Mouse (Mus musculus): ENCODE results near the gene Efnb3. TPM values are rescaled to one million over a fixed set of nuclear protein-coding genes. Genes with fewer than 3 reads are reported as not detected.

The Efnb3 gene
- polyA plus RNA-seq, 1 experiment from 2014 or later: 8.8 TPM

- Histone ChIP-seq H3K36me3 (no peaks in the 10 kb centered on the region), H3K4me1 (peaks cover 6% of the 10 kb centered on the region; the same call in 1 of the 2 replicates), H3K9me3 (no peaks in the 10 kb centered on the region), H3K27ac (no peak overlapping the region), H3K9ac (no peak overlapping the region), H3K27me3 (no peaks in the 10 kb centered on the region), H3K4me2 (no peak overlapping the region), H3K4me3 (no peak overlapping the region)
- ATAC-seq (ENCODE audit: borderline replicate concordance, extremely low read depth, low FRiP score, low TSS enrichment): no peak
- WGBS: 81% methylated on average over 9 of the region's 9 CpGs
Measured at GRCm38 (mm10) chr11:69521526-69522149, 38.4 kb downstream of the Efnb3 start.

DNA sequence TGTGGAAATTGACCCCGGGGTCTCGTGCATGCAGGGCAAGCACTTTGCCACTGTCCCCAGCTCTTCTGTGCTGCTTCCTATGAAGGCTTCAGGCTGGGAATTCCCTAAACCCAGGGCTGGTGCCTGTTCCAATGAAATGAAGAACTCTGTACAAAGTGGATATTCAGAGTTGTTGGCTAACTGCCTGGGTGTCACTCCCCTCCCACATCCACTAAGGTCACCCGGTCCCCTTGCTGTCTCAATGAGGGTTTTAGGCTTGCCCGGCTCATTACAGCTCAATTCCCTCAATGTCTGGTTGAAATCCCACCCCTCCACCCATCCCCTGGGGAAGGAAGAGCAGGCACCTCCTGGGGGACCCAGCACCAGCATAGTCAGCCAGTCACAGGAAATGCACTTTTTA is 40.0 kb downstream of the Efnb3 start:
- no peak for ATAC-seq (ENCODE audit: borderline replicate concordance, extremely low read depth, low FRiP score, low TSS enrichment)
- WGBS: 66% methylated on average over 4 of the region's 4 CpGs

GRCm38 (mm10) chr11:69516661-69517060 is 43.3 kb downstream of the Efnb3 start:
- 52% methylated on average over 3 of the region's 3 CpGs for WGBS
- no peak overlapping the region for H3K4me2 ChIP-seq
- no peak overlapping the region for H3K27ac ChIP-seq
- H3K4me1 ChIP-seq: peaks cover 17% of the 10 kb centered on the region
- no peaks in the 10 kb centered on the region for H3K36me3 ChIP-seq
- H3K9me3 ChIP-seq: no peaks in the 10 kb centered on the region
- H3K27me3 ChIP-seq: no peaks in the 10 kb centered on the region
- ATAC-seq (ENCODE audit: borderline replicate concordance, extremely low read depth, low FRiP score, low TSS enrichment): no peak
- H3K4me3 ChIP-seq: no peak overlapping the region
- H3K9ac ChIP-seq: no peak overlapping the region

More for the DNA sequence above, 40.0 kb downstream of the Efnb3 start:
- no peaks in the 10 kb centered on the region for H3K9me3 ChIP-seq
- no peak overlapping the region for H3K4me2 ChIP-seq
- H3K4me3 ChIP-seq: no peak overlapping the region
- no peak overlapping the region for H3K9ac ChIP-seq
- H3K4me1 ChIP-seq: peaks cover 17% of the 10 kb centered on the region
- no peak overlapping the region for H3K27ac ChIP-seq
- no peaks in the 10 kb centered on the region for H3K36me3 ChIP-seq
- H3K27me3 ChIP-seq: no peaks in the 10 kb centered on the region

- H3K27me3 ChIP-seq: no peaks in the 10 kb centered on the region
- peaks cover 17% of the 10 kb centered on the region for H3K4me1 ChIP-seq
- H3K4me3 ChIP-seq: no peak overlapping the region
- H3K36me3 ChIP-seq: no peaks in the 10 kb centered on the region
- no peak overlapping the region for H3K27ac ChIP-seq
- H3K9me3 ChIP-seq: no peaks in the 10 kb centered on the region
- 45% methylated on average over 15 of the region's 15 CpGs for WGBS
- no peak overlapping the region for H3K4me2 ChIP-seq
- ATAC-seq (ENCODE audit: borderline replicate concordance, extremely low read depth, low FRiP score, low TSS enrichment): no peak
- no peak overlapping the region for H3K9ac ChIP-seq
Measured at GRCm38 (mm10) chr11:69516151-69516640, 43.8 kb downstream of the Efnb3 start.

- peaks cover 17% of the 10 kb centered on the region for H3K4me1 ChIP-seq
- WGBS: 9% methylated on average over 6 of the region's 6 CpGs
- no peaks in the 10 kb centered on the region for H3K9me3 ChIP-seq
- ATAC-seq (ENCODE audit: borderline replicate concordance, extremely low read depth, low FRiP score, low TSS enrichment): peak; percentile 29; the same call in 1 of the 2 replicates
- H3K9ac ChIP-seq: no peak overlapping the region
- H3K27ac ChIP-seq: no peak overlapping the region
- no peaks in the 10 kb centered on the region for H3K36me3 ChIP-seq
- H3K4me2 ChIP-seq: no peak overlapping the region
- H3K27me3 ChIP-seq: no peaks in the 10 kb centered on the region
- no peak overlapping the region for H3K4me3 ChIP-seq
Measured at GRCm38 (mm10) chr11:69513840-69514239, 46.2 kb downstream of the Efnb3 start.

DNA sequence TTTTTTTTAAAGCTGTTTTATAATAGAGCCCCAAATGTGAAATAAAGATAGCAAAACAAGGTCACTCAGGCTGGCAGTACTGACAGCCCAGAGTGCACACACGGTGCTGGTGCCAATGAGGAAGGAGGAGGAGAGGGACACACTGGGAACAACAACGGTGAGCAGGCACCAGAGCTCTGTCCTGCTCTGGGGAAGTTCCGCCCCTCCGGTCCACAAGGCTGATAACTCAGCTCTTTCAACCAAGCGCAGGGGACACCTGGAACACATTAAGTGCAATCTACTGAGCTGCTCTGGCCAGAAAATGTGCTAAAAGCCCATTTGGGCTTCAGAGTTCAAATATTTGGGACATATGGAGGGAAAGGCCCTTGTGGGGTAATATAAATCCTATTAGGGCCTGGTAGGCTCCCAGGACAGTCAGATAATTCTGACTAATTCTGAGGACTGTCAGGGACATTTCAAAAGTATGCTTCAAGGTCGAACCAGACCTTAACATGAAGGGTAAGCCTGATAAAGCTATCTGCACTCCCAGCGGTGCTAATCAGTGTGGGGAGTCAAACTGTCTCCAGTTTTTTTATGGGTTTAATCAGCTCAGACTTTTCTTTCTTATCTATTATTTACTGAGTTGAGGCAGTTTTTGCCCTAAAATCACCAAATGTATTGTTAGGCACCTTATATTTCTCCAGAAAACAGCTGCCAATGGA is 49.1 kb downstream of the Efnb3 start:
- H3K27ac ChIP-seq: no peak overlapping the region
- 23% methylated on average over 7 of the region's 7 CpGs for WGBS
- H3K36me3 ChIP-seq: no peaks in the 10 kb centered on the region
- H3K9ac ChIP-seq: no peak overlapping the region
- H3K9me3 ChIP-seq: no peaks in the 10 kb centered on the region
- H3K4me1 ChIP-seq: peaks cover 3% of the 10 kb centered on the region; the same call in 1 of the 2 replicates
- no peaks in the 10 kb centered on the region for H3K27me3 ChIP-seq
- ATAC-seq (ENCODE audit: borderline replicate concordance, extremely low read depth, low FRiP score, low TSS enrichment): no peak
- H3K4me2 ChIP-seq: no peak overlapping the region
- no peak overlapping the region for H3K4me3 ChIP-seq

Small RNAs within 50 kb of the gene (microRNA-seq; reads per million reads assigned to microRNA genes)
- gene Gm27493: not detected

Other genes with a start within 250 kb of the Efnb3 start
- 24.3 and 24.6 TPM in 2 replicates for gene Cntrob, start 236.4 kb downstream of the Efnb3 start, polyA plus RNA-seq (2015; fragmentation: Nextera tagmentation; extraction: Ambion mirVana)
- gene Trappc1, start 236.2 kb downstream of the Efnb3 start, polyA plus RNA-seq (2015; fragmentation: Nextera tagmentation; extraction: Ambion mirVana): 150 and 157 TPM in 2 replicates
- 0.74 and 1.1 TPM in 2 replicates for gene Kcnab3, start 233.9 kb downstream of the Efnb3 start, polyA plus RNA-seq (2015; fragmentation: Nextera tagmentation; extraction: Ambion mirVana)
- gene Rnf227, start 219.7 kb downstream of the Efnb3 start, polyA plus RNA-seq (2015; fragmentation: Nextera tagmentation; extraction: Ambion mirVana): 12.0 and 14.8 TPM in 2 replicates
- 56.7 and 59.4 TPM in 2 replicates for gene Chd3, start 190.8 kb downstream of the Efnb3 start, polyA plus RNA-seq (2015; fragmentation: Nextera tagmentation; extraction: Ambion mirVana)
- 151 and 168 TPM in 2 replicates for gene Naa38, start 164.7 kb downstream of the Efnb3 start, polyA plus RNA-seq (2015; fragmentation: Nextera tagmentation; extraction: Ambion mirVana)
- gene Cyb5d1, start 164.6 kb downstream of the Efnb3 start, polyA plus RNA-seq (2015; fragmentation: Nextera tagmentation; extraction: Ambion mirVana): 28.4 and 31.5 TPM in 2 replicates
- gene Tmem88, start 162.0 kb downstream of the Efnb3 start, polyA plus RNA-seq (2015; fragmentation: Nextera tagmentation; extraction: Ambion mirVana): 46.7 and 49.8 TPM in 2 replicates
- gene Kdm6b, start 146.5 kb downstream of the Efnb3 start, polyA plus RNA-seq (2015; fragmentation: Nextera tagmentation; extraction: Ambion mirVana): 22.7 and 23.4 TPM in 2 replicates
- gene Dnah2, start 11.1 kb downstream of the Efnb3 start, polyA plus RNA-seq (2015; fragmentation: Nextera tagmentation; extraction: Ambion mirVana): 1.1 and 1.2 TPM in 2 replicates
- gene Wrap53, start 20.1 kb upstream of the Efnb3 start, polyA plus RNA-seq (2015; fragmentation: Nextera tagmentation; extraction: Ambion mirVana): 28.3 and 28.4 TPM in 2 replicates
- 168 and 170 TPM in 2 replicates for gene Trp53, start 20.2 kb upstream of the Efnb3 start, polyA plus RNA-seq (2015; fragmentation: Nextera tagmentation; extraction: Ambion mirVana)
- gene Atp1b2, start 45.7 kb upstream of the Efnb3 start, polyA plus RNA-seq (2015; fragmentation: Nextera tagmentation; extraction: Ambion mirVana): 8.4 and 10.1 TPM in 2 replicates
- not detected in 2 replicates for gene Shbg, start 57.7 kb upstream of the Efnb3 start, polyA plus RNA-seq (2015; fragmentation: Nextera tagmentation; extraction: Ambion mirVana)
- 17.8 and 18.6 TPM in 2 replicates for gene Sat2, start 61.8 kb upstream of the Efnb3 start, polyA plus RNA-seq (2015; fragmentation: Nextera tagmentation; extraction: Ambion mirVana)
- 26.7 and 27.8 TPM in 2 replicates for gene Fxr2, start 72.8 kb upstream of the Efnb3 start, polyA plus RNA-seq (2015; fragmentation: Nextera tagmentation; extraction: Ambion mirVana)
- gene Sox15, start 95.1 kb upstream of the Efnb3 start, polyA plus RNA-seq (2015; fragmentation: Nextera tagmentation; extraction: Ambion mirVana): 0.24 and 0.25 TPM in 2 replicates
- 66.2 and 66.7 TPM in 2 replicates for gene Mpdu1, start 102.4 kb upstream of the Efnb3 start, polyA plus RNA-seq (2015; fragmentation: Nextera tagmentation; extraction: Ambion mirVana)
- 11.5 and 11.8 TPM in 2 replicates for gene Cd68, start 105.9 kb upstream of the Efnb3 start, polyA plus RNA-seq (2015; fragmentation: Nextera tagmentation; extraction: Ambion mirVana)
- 595 and 603 TPM in 2 replicates for gene Eif4a1, start 112.2 kb upstream of the Efnb3 start, polyA plus RNA-seq (2015; fragmentation: Nextera tagmentation; extraction: Ambion mirVana)
- 72.5 and 81.1 TPM in 2 replicates for gene Senp3, start 121.9 kb upstream of the Efnb3 start, polyA plus RNA-seq (2015; fragmentation: Nextera tagmentation; extraction: Ambion mirVana)
- gene Tnfsf13, start 125.6 kb upstream of the Efnb3 start, polyA plus RNA-seq (2015; fragmentation: Nextera tagmentation; extraction: Ambion mirVana): 1.0 and 1.1 TPM in 2 replicates
- gene Tnfsf12, start 135.6 kb upstream of the Efnb3 start, polyA plus RNA-seq (2015; fragmentation: Nextera tagmentation; extraction: Ambion mirVana): 8.3 and 8.9 TPM in 2 replicates
- gene Tnfsfm13, start 135.9 kb upstream of the Efnb3 start, polyA plus RNA-seq (2015; fragmentation: Nextera tagmentation; extraction: Ambion mirVana): 4.3 and 5.9 TPM in 2 replicates
- 26.7 and 31.6 TPM in 2 replicates for gene Polr2a, start 198.4 kb upstream of the Efnb3 start, polyA plus RNA-seq (2015; fragmentation: Nextera tagmentation; extraction: Ambion mirVana)
- 0.19 and 0.26 TPM in 2 replicates for gene Slc35g3, start 201.8 kb upstream of the Efnb3 start, polyA plus RNA-seq (2015; fragmentation: Nextera tagmentation; extraction: Ambion mirVana)
- 2.6 and 3.0 TPM in 2 replicates for gene Zbtb4, start 205.7 kb upstream of the Efnb3 start, polyA plus RNA-seq (2015; fragmentation: Nextera tagmentation; extraction: Ambion mirVana)
- gene Chrnb1, start 235.7 kb upstream of the Efnb3 start, polyA plus RNA-seq (2015; fragmentation: Nextera tagmentation; extraction: Ambion mirVana): 15.7 and 15.8 TPM in 2 replicates
- gene Fgf11, start 241.7 kb upstream of the Efnb3 start, polyA plus RNA-seq (2015; fragmentation: Nextera tagmentation; extraction: Ambion mirVana): 1.2 and 1.3 TPM in 2 replicates
- gene Tmem102, start 245.4 kb upstream of the Efnb3 start, polyA plus RNA-seq (2015; fragmentation: Nextera tagmentation; extraction: Ambion mirVana): 6.3 and 7.3 TPM in 2 replicates